In genomic region chr7:75390162-75390561, GRCm38 (mm10) we compare ENCODE assay signal across 10 mouse cellular contexts.
A peak's percentile ranks its signal among the peaks of the same experiment; 100 is the strongest.
DNase-seq lines count a peak whose midpoint lies in the region; ATAC-seq and TF ChIP-seq lines count a peak whose summit lies in the region.
"Had no signal": no experiment of that assay in that cellular context is flagged by ENCODE, and none has a peak within 500 bp of the region (broad histone marks: within the 10 kb centered on the region; RNA-seq: fewer than 3 reads in every experiment).

No protein-coding gene starts in this region.

- H3K27ac ChIP-seq in lung, postnatal 0 days (ENCODE audit: low read length), result no peak overlapping the region
- H3K27ac ChIP-seq in hindbrain, embryonic 12.5 days, result no peak overlapping the region
- H3K27ac ChIP-seq: midbrain, embryonic 13.5 days had no signal

- no peaks in the 10 kb centered on the region for H3K4me1 ChIP-seq in lung, postnatal 0 days (ENCODE audit: insufficient read depth, low read depth, low read length)
- no peaks in the 10 kb centered on the region for H3K4me1 ChIP-seq in hindbrain, embryonic 12.5 days
- H3K4me1 ChIP-seq: midbrain, embryonic 13.5 days had no signal

- no peaks in the 10 kb centered on the region for H3K36me3 ChIP-seq in lung, postnatal 0 days (ENCODE audit: insufficient read depth, low read length)
- no peaks in the 10 kb centered on the region for H3K36me3 ChIP-seq in hindbrain, embryonic 12.5 days
- H3K36me3 ChIP-seq: midbrain, embryonic 13.5 days had no signal

- no peak overlapping the region for H3K9ac ChIP-seq in lung, postnatal 0 days (replicated peaks; ENCODE audit: low read depth)
- H3K9ac ChIP-seq in hindbrain, embryonic 12.5 days, result no peak overlapping the region
- H3K9ac ChIP-seq: midbrain, embryonic 13.5 days had no signal

- WGBS in lung, postnatal 0 days, result 85% methylated on average over 3 of the region's 3 CpGs
- WGBS in hindbrain, embryonic 12.5 days, result 90% methylated on average over 3 of the region's 3 CpGs

- ATAC-seq in hematopoietic stem cell, adult 5-6 weeks (replicated peaks in 1 of 2; ENCODE audit: insufficient read depth in 1 of 2, low FRiP score in 2 of 2, low TSS enrichment in 1 of 2, low read depth in 1 of 2, poor library complexity in 2 of 2, severe bottlenecking in 2 of 2), result peak; percentile 69 to 81
- ATAC-seq in lung, postnatal 0 days, result peak; percentile 50
- no peak for ATAC-seq in hindbrain, embryonic 12.5 days (ENCODE audit: low FRiP score)
- ATAC-seq: midbrain, embryonic 13.5 days had no signal

- no peak overlapping the region for H3K4me2 ChIP-seq in lung, postnatal 0 days (replicated peaks; ENCODE audit: low read depth, low read length)
- H3K4me2 ChIP-seq in hindbrain, embryonic 12.5 days (replicated peaks), result no peak overlapping the region
- H3K4me2 ChIP-seq: midbrain, embryonic 13.5 days had no signal

- peak; percentile 92 for TF ChIP-seq EP300 in lung, postnatal 0 days (IDR thresholded peaks at IDR 0.05)

- no peak for TF ChIP-seq CTCF in lung, postnatal 0 days (IDR thresholded peaks at IDR 0.05)

- H3K4me3 ChIP-seq in lung, postnatal 0 days (ENCODE audit: low read depth, low read length), result no peak overlapping the region
- no peak overlapping the region for H3K4me3 ChIP-seq in hindbrain, embryonic 12.5 days
- H3K4me3 ChIP-seq: midbrain, embryonic 13.5 days had no signal

- DNase-seq in 3T3-L1 (ENCODE audit: low read depth, low spot score), result peak; percentile 9
- peak; percentile 91 for DNase-seq in 416B (ENCODE audit: low read depth)
- peak; percentile 47 for DNase-seq in lung, postnatal 0 days (ENCODE audit: low spot score)
- DNase-seq in adrenal gland, postnatal 25 days, result no peak
- DNase-seq in adrenal gland, postnatal 4 days (ENCODE audit: low spot score in 2 of 2), result no peak
- DNase-seq: heart, postnatal 10 days; kidney, postnatal 25 days had no signal

- no peaks in the 10 kb centered on the region for H3K27me3 ChIP-seq in lung, postnatal 0 days (replicated peaks; ENCODE audit: insufficient read depth, low read length)
- no peaks in the 10 kb centered on the region for H3K27me3 ChIP-seq in hindbrain, embryonic 12.5 days
- H3K27me3 ChIP-seq: midbrain, embryonic 13.5 days had no signal

- H3K9me3 ChIP-seq in lung, postnatal 0 days (ENCODE audit: low read length), result no peaks in the 10 kb centered on the region
- H3K9me3 ChIP-seq in hindbrain, embryonic 12.5 days (replicated peaks), result no peaks in the 10 kb centered on the region
- H3K9me3 ChIP-seq: midbrain, embryonic 13.5 days had no signal

Comparison
In these comparisons a context has a peak if more than half of its experiments do, and no peak if none do; other contexts are left out.
1. DNase-seq: peak in 3T3-L1 (single experiment), 416B (single experiment) and lung, postnatal 0 days (single experiment); none in adrenal gland, postnatal 25 days (single experiment) and adrenal gland, postnatal 4 days (0 of 2).